In genomic region chr10:86264618-86265017, GRCm38 (mm10) we compare ENCODE assay signal across 14 mouse cellular contexts. TPM values are rescaled to one million over a fixed set of nuclear protein-coding genes. Genes with fewer than 3 reads are reported as not detected.
DNase-seq lines count a peak whose midpoint lies in the region; ATAC-seq and TF ChIP-seq lines count a peak whose summit lies in the region.
"Had no signal": no experiment of that assay in that cellular context is flagged by ENCODE, and none has a peak within 500 bp of the region (broad histone marks: within the 10 kb centered on the region; RNA-seq: fewer than 3 reads in every experiment).

No protein-coding gene starts in this region.

- no peak for TF ChIP-seq POLR2A in heart, adult 2 months (IDR thresholded peaks at IDR 0.05; ENCODE audit: insufficient read depth, low read depth, low read length)

- ATAC-seq in heart, embryonic 12.5 days (ENCODE audit: insufficient number of reproducible peaks, low FRiP score): no peak
- ATAC-seq: forebrain, embryonic 14.5 days; intestine, postnatal 0 days had no signal

- H3K4me1 ChIP-seq in heart, adult 2 months (ENCODE audit: control insufficient read depth, insufficient read depth, low read length): peaks cover 1% of the 10 kb centered on the region; the same call in 1 of the 2 replicates
- no peaks in the 10 kb centered on the region for H3K4me1 ChIP-seq in heart, embryonic 12.5 days (replicated peaks)
- H3K4me1 ChIP-seq: heart, embryonic 15.5 days had no signal

- 62% methylated on average over 9 of the region's 9 CpGs for WGBS in heart, adult 2 months
- WGBS in heart, embryonic 12.5 days: 74% methylated on average over 9 of the region's 9 CpGs

- 0 out of 2 replicates have a peak, but pooled peaks have one; percentile 35 for TF ChIP-seq EP300 in heart, adult 2 months (IDR thresholded peaks at IDR 0.05; ENCODE audit: insufficient read depth, low read depth, low read length)

- no peak overlapping the region for H3K9ac ChIP-seq in heart, adult 2 months (ENCODE audit: low read depth, low read length)
- H3K9ac ChIP-seq in heart, embryonic 12.5 days: no peak overlapping the region
- H3K9ac ChIP-seq: heart, embryonic 15.5 days had no signal

- H3K9me3 ChIP-seq in heart, embryonic 12.5 days (replicated peaks): peaks cover 7% of the 10 kb centered on the region
- H3K9me3 ChIP-seq: heart, embryonic 15.5 days had no signal

- TF ChIP-seq CTCF in heart, adult 2 months (IDR thresholded peaks at IDR 0.05): no peak

- H3K4me2 ChIP-seq in heart, embryonic 12.5 days: no peak overlapping the region
- H3K4me2 ChIP-seq: heart, embryonic 15.5 days had no signal

- no peak overlapping the region for H3K4me3 ChIP-seq in heart, adult 2 months
- H3K4me3 ChIP-seq in heart, embryonic 12.5 days: no peak overlapping the region
- H3K4me3 ChIP-seq: heart, embryonic 15.5 days had no signal

- no peak overlapping the region for H3K27ac ChIP-seq in heart, adult 2 months
- H3K27ac ChIP-seq in heart, embryonic 12.5 days (ENCODE audit: poor library complexity, severe bottlenecking): no peak overlapping the region
- H3K27ac ChIP-seq: heart, embryonic 15.5 days had no signal

- H3K79me2 ChIP-seq in heart, adult 2 months (replicated peaks; ENCODE audit: control insufficient read depth, insufficient read depth, low read length): no peaks in the 10 kb centered on the region

- DNase-seq in heart, adult 2 months: peak in 1 of 2 experiments; percentile 49
- peak; percentile 44 for DNase-seq in heart, adult 8-10 months (ENCODE audit: low spot score)
- peak; percentile 57 for DNase-seq in kidney, adult 9 months
- DNase-seq in lung, postnatal 25 days (ENCODE audit: low spot score): peak; percentile 23
- DNase-seq in left cerebral cortex, adult 18-20 months (ENCODE audit: low spot score in 2 of 2): no peak
- no peak for DNase-seq in embryo, embryonic 10 days (ENCODE audit: low spot score)
- no peak for DNase-seq in left cerebral cortex, postnatal 4 days
- DNase-seq: cerebellum, postnatal 10 days; liver; right cerebral cortex, postnatal 14 days had no signal

- no peaks in the 10 kb centered on the region for H3K36me3 ChIP-seq in heart, adult 2 months (ENCODE audit: control insufficient read depth, insufficient read depth, low read length)
- no peaks in the 10 kb centered on the region for H3K36me3 ChIP-seq in heart, embryonic 12.5 days
- H3K36me3 ChIP-seq: heart, embryonic 15.5 days had no signal

- no peaks in the 10 kb centered on the region for H3K27me3 ChIP-seq in heart, adult 2 months (ENCODE audit: control insufficient read depth, insufficient read depth, low read length)
- no peaks in the 10 kb centered on the region for H3K27me3 ChIP-seq in heart, embryonic 12.5 days (replicated peaks)
- H3K27me3 ChIP-seq: heart, embryonic 15.5 days had no signal

- intact Hi-C loops in heart, adult 2 months (cut with DNase I): no loop called here
- intact Hi-C loops in left cerebral cortex, postnatal 4 days (cut with DNase I): no loop called here

RNA-seq across cellular contexts. Expression of gene Timp3, which starts 35.6 kb away (rescaled TPM):
- 100 to 1,000 TPM; 154 to 174 TPM for total RNA-seq in heart, adult 2 months (2021)
- 80.2 and 114 TPM in 2 replicates for polyA plus RNA-seq in heart, adult 2 months (2012; rRNA removed)
- 70.8 and 71.5 TPM in 2 replicates for polyA plus RNA-seq in heart, embryonic 12.5 days (2016; fragmentation: Nextera tagmentation; extraction: Ambion mirVana)
- 100 to 1,000 TPM; 157 to 180 (median 176) TPM for total RNA-seq in heart, adult 8-10 months (2022)
- 10 to 100 TPM; 58.8 to 67.6 TPM for total RNA-seq in left cerebral cortex, adult 18-20 months (2021)
- total RNA-seq in left cerebral cortex, postnatal 4 days (2021): 10 to 100 TPM; 40.2 to 42.6 TPM

Comparison
In these comparisons a context has a peak if more than half of its experiments do, and no peak if none do; other contexts are left out.
1. DNase-seq: peak in heart, adult 8-10 months (single experiment), kidney, adult 9 months (single experiment) and lung, postnatal 25 days (single experiment); none in left cerebral cortex, adult 18-20 months (0 of 2), embryo, embryonic 10 days (single experiment) and left cerebral cortex, postnatal 4 days (single experiment).